Mouse (Mus musculus): ENCODE measurements around the gene Sytl2.

GRCm38 (mm10) chr7:90384411-90384810, 82.4 kb downstream of the Sytl2 start:
- TF ChIP-seq CTCF (IDR thresholded peaks at IDR 0.05; ENCODE audit: control insufficient read depth, insufficient read depth, insufficient read length), result no peak
- no peak for TF ChIP-seq MAX (IDR thresholded peaks at IDR 0.05)
- TF ChIP-seq MYOG (IDR thresholded peaks at IDR 0.05; ENCODE audit: control insufficient read depth, extremely low read depth, insufficient read length), result no peak
- no peak for TF ChIP-seq CEBPB (IDR thresholded peaks at IDR 0.05; ENCODE audit: low read depth)

Measured in C2C12 (cell line).